Comparison of ENCODE assay signal across 15 mouse cellular contexts in the genomic region with DNA sequence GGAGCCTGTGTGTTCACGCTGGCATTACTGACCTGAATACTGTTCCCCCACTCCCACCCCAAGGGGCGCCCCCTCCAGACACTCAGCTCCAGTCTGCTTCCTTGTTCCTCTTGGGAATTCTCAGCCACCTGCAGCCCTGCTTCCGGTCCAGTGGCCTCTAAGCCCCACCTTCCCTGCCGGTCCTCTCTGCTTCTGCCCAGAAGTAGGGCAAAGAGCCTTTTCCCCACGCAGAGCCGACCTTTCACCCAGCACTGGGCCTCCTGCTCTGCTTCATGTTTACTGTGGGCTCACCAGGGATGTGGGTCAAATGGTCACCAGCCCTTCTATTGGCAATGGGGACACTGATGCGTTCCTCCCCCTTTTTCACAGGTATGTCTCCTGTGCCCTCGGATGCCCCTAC. TPM values are rescaled to one million over a fixed set of nuclear protein-coding genes. Genes with fewer than 3 reads are reported as not detected.
DNase-seq lines count a peak whose midpoint lies in the region; ATAC-seq and TF ChIP-seq lines count a peak whose summit lies in the region.
"Had no signal": no experiment of that assay in that cellular context is flagged by ENCODE, and none has a peak within 500 bp of the region (broad histone marks: within the 10 kb centered on the region; RNA-seq: fewer than 3 reads in every experiment).

No protein-coding gene starts in this region.

- DNase-seq in urinary bladder, postnatal 14 days (ENCODE audit: low spot score) = peak; percentile 74
- no peak for DNase-seq in urinary bladder, postnatal 4 days (ENCODE audit: low spot score in 2 of 2)
- DNase-seq in kidney, adult 8-10 months = peak; percentile 84 to 89
- peak; percentile 98 for DNase-seq in liver, adult 2 months (ENCODE audit: extremely low read depth, low read depth, low spot score)
- no peak for DNase-seq in yolk sac, embryonic 10.5 days (ENCODE audit: low spot score)
- no peak for DNase-seq in thymus, postnatal 25 days
- DNase-seq: cerebellum, postnatal 25 days; gastrocnemius, postnatal 25 days; lung, embryonic 14.5 days; thymus, postnatal 36 days had no signal

- no peak for TF ChIP-seq CTCF in liver, adult 2 months (IDR thresholded peaks at IDR 0.05; ENCODE audit: low read depth, low read length)

- peak overlapping the region; percentile 91 for H3K27ac ChIP-seq in liver, adult 2 months (replicated peaks; ENCODE audit: insufficient read depth, low read depth, low read length)
- H3K27ac ChIP-seq in stomach, embryonic 16.5 days (ENCODE audit: low read length) = peak overlapping the region; percentile 70
- H3K27ac ChIP-seq: midbrain, embryonic 12.5 days; neural tube, embryonic 13.5 days had no signal

- no peaks in the 10 kb centered on the region for H3K79me2 ChIP-seq in liver, adult 2 months (ENCODE audit: control insufficient read depth, insufficient read depth, low read length)

- 24% methylated on average over 8 of the region's 8 CpGs for WGBS in liver, adult 2 months
- WGBS in stomach, embryonic 16.5 days = 51% methylated on average over 8 of the region's 8 CpGs

- no peak overlapping the region for H3K9ac ChIP-seq in liver, adult 2 months (ENCODE audit: low read depth, low read length)
- no peak overlapping the region for H3K9ac ChIP-seq in stomach, embryonic 16.5 days (ENCODE audit: low read length)
- H3K9ac ChIP-seq: lung, embryonic 14.5 days; midbrain, embryonic 12.5 days; neural tube, embryonic 13.5 days had no signal

- no peaks in the 10 kb centered on the region for H3K27me3 ChIP-seq in liver, adult 2 months (ENCODE audit: control insufficient read depth, insufficient read depth, low read length)
- H3K27me3 ChIP-seq in stomach, embryonic 16.5 days (ENCODE audit: control insufficient read depth, insufficient read depth, low read length) = no peaks in the 10 kb centered on the region
- H3K27me3 ChIP-seq: midbrain, embryonic 12.5 days; neural tube, embryonic 13.5 days had no signal

- peak; percentile 58; the same call in 1 of the 2 replicates for ATAC-seq in stomach, embryonic 16.5 days (ENCODE audit: insufficient read depth, low FRiP score)
- no peak for ATAC-seq in inflammation-experienced regulatory T-cells, adult 6 months
- ATAC-seq: forebrain, embryonic 14.5 days had no signal

- no peak for TF ChIP-seq POLR2A in liver, adult 2 months (IDR thresholded peaks at IDR 0.05; ENCODE audit: extremely low read depth, insufficient read depth, low read length)

- no peaks in the 10 kb centered on the region for H3K9me3 ChIP-seq in stomach, embryonic 16.5 days (replicated peaks; ENCODE audit: control insufficient read depth, low read length)
- H3K9me3 ChIP-seq: midbrain, embryonic 12.5 days; neural tube, embryonic 13.5 days had no signal

- no peak overlapping the region for H3K4me2 ChIP-seq in stomach, embryonic 16.5 days (ENCODE audit: low read depth, low read length)
- H3K4me2 ChIP-seq: lung, embryonic 14.5 days; midbrain, embryonic 12.5 days; neural tube, embryonic 13.5 days had no signal

- H3K4me1 ChIP-seq in liver, adult 2 months (ENCODE audit: control insufficient read depth, insufficient read depth, low read length) = peaks cover 40% of the 10 kb centered on the region
- H3K4me1 ChIP-seq in stomach, embryonic 16.5 days (ENCODE audit: control insufficient read depth, insufficient read depth, low read length) = peaks cover 6% of the 10 kb centered on the region

- no peak overlapping the region for H3K4me3 ChIP-seq in liver, adult 2 months (ENCODE audit: insufficient read depth, low read depth, low read length)
- H3K4me3 ChIP-seq in stomach, embryonic 16.5 days (replicated peaks; ENCODE audit: low read length) = no peak overlapping the region
- H3K4me3 ChIP-seq: midbrain, embryonic 12.5 days; neural tube, embryonic 13.5 days had no signal

- peaks cover 5% of the 10 kb centered on the region; the same call in 1 of the 2 replicates for H3K36me3 ChIP-seq in liver, adult 2 months (ENCODE audit: control insufficient read depth, insufficient read depth, low read length)
- peaks cover 10% of the 10 kb centered on the region; the same call in 1 of the 2 replicates for H3K36me3 ChIP-seq in stomach, embryonic 16.5 days (ENCODE audit: control insufficient read depth, insufficient read depth, low read length)

RNA-seq across cellular contexts. Expression of gene Gale, which starts 5.2 kb away (rescaled TPM):
- total RNA-seq in liver, adult 2 months (2014; rRNA removed) = 34.2 and 38.5 TPM in 2 replicates
- polyA plus RNA-seq in liver, adult 2 months (2012; rRNA removed) = 32.0 and 33.6 TPM in 2 replicates
- 109 and 136 TPM in 2 replicates for polyA plus RNA-seq in stomach, embryonic 16.5 days (2015; fragmentation: Nextera tagmentation; extraction: Ambion mirVana)
- 10 to 100 TPM; 14.2 to 26.3 (median 19.0) TPM for polyA plus RNA-seq in inflammation-experienced regulatory T-cells, adult 6 months (2017; shearing (Covaris generic))

RNA-seq across cellular contexts. Expression of gene Hmgcl, which starts 12.1 kb away (rescaled TPM):
- total RNA-seq in liver, adult 2 months (2014; rRNA removed) = 179 and 187 TPM in 2 replicates
- 266 and 291 TPM in 2 replicates for polyA plus RNA-seq in liver, adult 2 months (2012; rRNA removed)
- polyA plus RNA-seq in stomach, embryonic 16.5 days (2015; fragmentation: Nextera tagmentation; extraction: Ambion mirVana) = 97.5 and 107 TPM in 2 replicates
- 10 to 100 TPM; 70.5 to 83.4 (median 77.2) TPM for polyA plus RNA-seq in inflammation-experienced regulatory T-cells, adult 6 months (2017; shearing (Covaris generic))

RNA-seq across cellular contexts. Expression of gene Lypla2, which starts 14.1 kb away (rescaled TPM):
- 21.8 and 25.9 TPM in 2 replicates for total RNA-seq in liver, adult 2 months (2014; rRNA removed)
- polyA plus RNA-seq in liver, adult 2 months (2012; rRNA removed) = 113 and 116 TPM in 2 replicates
- polyA plus RNA-seq in stomach, embryonic 16.5 days (2015; fragmentation: Nextera tagmentation; extraction: Ambion mirVana) = 94.9 and 97.8 TPM in 2 replicates
- 10 to 100 TPM; 61.2 to 78.8 (median 65.5) TPM for polyA plus RNA-seq in inflammation-experienced regulatory T-cells, adult 6 months (2017; shearing (Covaris generic))

RNA-seq across cellular contexts. Expression of gene Pithd1, which starts 28.7 kb away (rescaled TPM):
- 20.3 and 21.0 TPM in 2 replicates for total RNA-seq in liver, adult 2 months (2014; rRNA removed)
- polyA plus RNA-seq in liver, adult 2 months (2012; rRNA removed) = 28.8 and 41.0 TPM in 2 replicates
- 39.0 and 44.8 TPM in 2 replicates for polyA plus RNA-seq in stomach, embryonic 16.5 days (2015; fragmentation: Nextera tagmentation; extraction: Ambion mirVana)
- polyA plus RNA-seq in inflammation-experienced regulatory T-cells, adult 6 months (2017; shearing (Covaris generic)) = 10 to 100 TPM in 1 of 3 experiments, 1 to 10 TPM in 2; 8.3 to 16.7 (median 9.8) TPM

RNA-seq across cellular contexts. Expression of gene Fuca1, which starts 37.8 kb away (rescaled TPM):
- total RNA-seq in liver, adult 2 months (2014; rRNA removed) = 45.7 and 46.4 TPM in 2 replicates
- polyA plus RNA-seq in liver, adult 2 months (2012; rRNA removed) = 54.9 and 58.7 TPM in 2 replicates
- polyA plus RNA-seq in stomach, embryonic 16.5 days (2015; fragmentation: Nextera tagmentation; extraction: Ambion mirVana) = 98.9 and 132 TPM in 2 replicates
- polyA plus RNA-seq in inflammation-experienced regulatory T-cells, adult 6 months (2017; shearing (Covaris generic)) = 100 to 1,000 TPM in 1 of 3 experiments, 10 to 100 TPM in 2; 81.7 to 101 (median 98.9) TPM

Comparison
In these comparisons a context has a peak if more than half of its experiments do, and no peak if none do; other contexts are left out.
1. DNase-seq: peak in urinary bladder, postnatal 14 days (single experiment), kidney, adult 8-10 months (2 of 2) and liver, adult 2 months (single experiment); none in urinary bladder, postnatal 4 days (0 of 2), yolk sac, embryonic 10.5 days (single experiment) and thymus, postnatal 25 days (single experiment).